Mouse (Mus musculus) MEL (cell line): Measurements from ENCODE around the gene Zfp382.
"Not testable (repeated sequence)": the region's sequence is repeated elsewhere in the genome, so short reads cannot be mapped to it uniquely, and the experiment has no call there.

Source experiments
- BHLHE40 ChIP-seq: IDR thresholded peaks from 2 replicates; pipeline ENCODE4 v1.6.1; 2012; ENCODE audit warnings: low read depth, mild to moderate bottlenecking, inconsistent platforms, low read length, improper control_type of control experiment, borderline replicate concordance
- CHD2 ChIP-seq: IDR thresholded peaks from 2 replicates; pipeline ENCODE4 v1.6.1; 2011; ENCODE audit warnings: low read length, improper control_type of control experiment
- CTCF ChIP-seq, 3 experiments: IDR thresholded peaks in 2 of 3; conservative IDR thresholded peaks in 1 of 3; 2 replicates each; pipeline ENCODE4 v1.5.1; 2011 to 2012; ENCODE audit warnings: low read length in 3 of 3, low read depth in 2 of 3, mild to moderate bottlenecking in 2 of 3, improper control_type of control experiment in 1 of 3, inconsistent platforms in 1 of 3, mixed read lengths in 1 of 3, moderate library complexity in 1 of 3; ENCODE audit not compliant: control insufficient read depth in 1 of 3, insufficient read depth in 1 of 3, poor library complexity in 1 of 3, severe bottlenecking in 1 of 3
- EP300 ChIP-seq, 2 experiments: IDR thresholded peaks; 2 replicates each; pipeline ENCODE4 v1.6.1; 2011; ENCODE audit warnings: improper control_type of control experiment in 2 of 2, low read length in 2 of 2, low read depth in 1 of 2, mild to moderate bottlenecking in 1 of 2
- ETS1 ChIP-seq: IDR thresholded peaks from 2 replicates; pipeline ENCODE4 v1.6.1; 2012; ENCODE audit warnings: low read depth, mild to moderate bottlenecking, inconsistent platforms, low read length, improper control_type of control experiment, moderate library complexity
- GATA1 ChIP-seq: IDR thresholded peaks from 2 replicates; pipeline ENCODE4 v1.6.1; 2011; ENCODE audit warnings: low read depth, low read length, improper control_type of control experiment
- MXI1 ChIP-seq: IDR thresholded peaks from 2 replicates; pipeline ENCODE4 v1.6.1; 2011; ENCODE audit warnings: mild to moderate bottlenecking, low read depth, low read length, improper control_type of control experiment
- MYC ChIP-seq: IDR thresholded peaks from 2 replicates; pipeline ENCODE4 v1.6.1; 2011; ENCODE audit warnings: low read depth, mild to moderate bottlenecking, low read length, improper control_type of control experiment, moderate library complexity
- POLR2A ChIP-seq, 2 experiments: IDR thresholded peaks; 2 replicates each; pipeline ENCODE4 v1.6.1; 2011 to 2012; ENCODE audit warnings: low read length in 2 of 2, mild to moderate bottlenecking in 2 of 2, control low read depth in 1 of 2, improper control_type of control experiment in 1 of 2, low read depth in 1 of 2, moderate library complexity in 1 of 2; ENCODE audit not compliant: control insufficient read depth in 1 of 2, insufficient read depth in 1 of 2, poor library complexity in 1 of 2
- TCF12 ChIP-seq: IDR thresholded peaks from 2 replicates; pipeline ENCODE4 v1.6.1; 2014; ENCODE audit warnings: low read depth, mild to moderate bottlenecking, inconsistent platforms, low read length, improper control_type of control experiment, moderate library complexity
- UBTF ChIP-seq: IDR thresholded peaks from 2 replicates; pipeline ENCODE4 v1.6.1; 2012; ENCODE audit warnings: low read depth, mild to moderate bottlenecking, inconsistent platforms, low read length, improper control_type of control experiment, moderate library complexity, borderline replicate concordance; ENCODE audit not compliant: insufficient read depth

- not testable (repeated sequence) for TF ChIP-seq POLR2A (IDR thresholded peaks at IDR 0.05; ENCODE audit: control insufficient read depth in 1 of 2, insufficient read depth in 1 of 2, low read depth in 1 of 2, low read length in 2 of 2, poor library complexity in 1 of 2); TCF12; UBTF; ETS1; GATA1; MXI1; CHD2; MYC; CTCF (IDR thresholded peaks at IDR 0.05 in 2 of 3, conservative IDR thresholded peaks at IDR 0.05 in 1 of 3; ENCODE audit: control insufficient read depth in 1 of 3, insufficient read depth in 1 of 3, low read depth in 2 of 3, low read length in 3 of 3, poor library complexity in 1 of 3, severe bottlenecking in 1 of 3); BHLHE40; EP300 (IDR thresholded peaks at IDR 0.05; ENCODE audit: low read depth in 1 of 2, low read length in 2 of 2)
Observed at GRCm38 (mm10) chr7:30183189-30183588, 61.4 kb downstream of the Zfp382 start.
